Mouse (Mus musculus) limb, embryonic 12.5 days (tissue): ENCODE data around the gene Tmco3. TPM values are rescaled to one million over a fixed set of nuclear protein-coding genes. Genes with fewer than 3 reads are reported as not detected.

Source experiments
- polyA plus RNA-seq: library from polyadenylated mRNA; unstranded; fragments of >200 nt; fragmentation: Nextera tagmentation; extraction: Ambion mirVana; gene quantifications from 2 replicates; pipeline ENCODE4 v1.2.1, GENCODE M21; 2016

The Tmco3 gene
- polyA plus RNA-seq, 1 experiment from 2014 or later = 45.9 TPM

Other genes starting within 250 kb of the Tmco3 start
- 0.10 and 0.18 TPM in 2 replicates for gene Proz, start 227.3 kb upstream of the Tmco3 start, polyA plus RNA-seq
- 54.1 and 55.9 TPM in 2 replicates for gene Pcid2, start 182.7 kb upstream of the Tmco3 start, polyA plus RNA-seq
- 105 and 114 TPM in 2 replicates for gene Cul4a, start 182.6 kb upstream of the Tmco3 start, polyA plus RNA-seq
- gene Lamp1, start 129.0 kb upstream of the Tmco3 start, polyA plus RNA-seq = 202 and 207 TPM in 2 replicates
- gene Grtp1, start 87.6 kb upstream of the Tmco3 start, polyA plus RNA-seq = 14.2 and 14.6 TPM in 2 replicates
- 0.10 and 0.31 TPM in 2 replicates for gene Adprhl1, start 34.0 kb upstream of the Tmco3 start, polyA plus RNA-seq
- 29.9 and 31.5 TPM in 2 replicates for gene Dcun1d2, start 59 bp upstream of the Tmco3 start, polyA plus RNA-seq
- 187 and 188 TPM in 2 replicates for gene Tfdp1, start 50.6 kb downstream of the Tmco3 start, polyA plus RNA-seq
- not detected in 2 replicates for gene Atp4b, start 108.6 kb downstream of the Tmco3 start, polyA plus RNA-seq
- 0.04 TPM in 2 replicates for gene Grk1, start 116.9 kb downstream of the Tmco3 start, polyA plus RNA-seq
- 0.18 and 0.24 TPM in 2 replicates for gene Tmem255b, start 147.0 kb downstream of the Tmco3 start, polyA plus RNA-seq
- gene Gas6, start 206.3 kb downstream of the Tmco3 start, polyA plus RNA-seq = 7.9 and 10.3 TPM in 2 replicates